Mouse (Mus musculus) gastrocnemius, postnatal 25 days (tissue): ENCODE data around the gene Cacna1i. TPM values are rescaled to one million over a fixed set of nuclear protein-coding genes. Genes with fewer than 3 reads are reported as not detected.

Experiments
- DNase-seq: peaks from one replicate; pipeline ENCODE4 v3.0.0; 2022
- total RNA-seq, 2 experiments: library from RNA; stranded (reverse); gene quantifications; 1 replicate in 1 of 2; 2 replicates in 1 of 2; pipeline ENCODE4 v1.2.3; 2021

Cacna1i gene
- total RNA-seq, 2 experiments from 2014 or later = 0.11 to 0.43 TPM

- DNase-seq = no peak
These were observed 120.8 kb downstream of the Cacna1i start for GRCm38 (mm10) chr15:80407873-80408272.

- DNase-seq = no peak
These were observed 123.6 kb downstream of the Cacna1i start for GRCm38 (mm10) chr15:80410661-80411060.

- DNase-seq = peak; percentile 55
These were observed 126.0 kb downstream of the Cacna1i start for GRCm38 (mm10) chr15:80413070-80413469.

GRCm38 (mm10) chr15:80413988-80414721 lies 127.1 kb downstream of the Cacna1i start:
- peak; percentile 27 for DNase-seq

- no peak for DNase-seq
These were observed 128.1 kb downstream of the Cacna1i start for GRCm38 (mm10) chr15:80415132-80415531.

- no peak for DNase-seq
These were observed 130.0 kb downstream of the Cacna1i start for GRCm38 (mm10) chr15:80417066-80417465.

- peak; percentile 31 for DNase-seq
These were observed 131.1 kb downstream of the Cacna1i start for GRCm38 (mm10) chr15:80418146-80418545.

- no peak for DNase-seq
These were observed 143.3 kb downstream of the Cacna1i start for GRCm38 (mm10) chr15:80430324-80430723.

GRCm38 (mm10) chr15:80436961-80437360 lies 149.9 kb downstream of the Cacna1i start:
- no peak for DNase-seq

GRCm38 (mm10) chr15:80437996-80438395 lies 151.0 kb downstream of the Cacna1i start:
- no peak for DNase-seq

- no peak for DNase-seq
These were observed 151.4 kb downstream of the Cacna1i start for GRCm38 (mm10) chr15:80438423-80438822.

GRCm38 (mm10) chr15:80440195-80440594 lies 153.2 kb downstream of the Cacna1i start:
- no peak for DNase-seq

- no peak for DNase-seq
These were observed 159.1 kb downstream of the Cacna1i start for GRCm38 (mm10) chr15:80445956-80446687.

Other genes with a start within 250 kb of the Cacna1i start
- 10 to 100 TPM; 34.6 to 37.7 TPM for gene Syngr1, start 195.9 kb upstream of the Cacna1i start, total RNA-seq
- 10 to 100 TPM; 48.4 to 80.1 TPM for gene Rpl3, start 195.4 kb upstream of the Cacna1i start, total RNA-seq
- 10 to 100 TPM; 13.8 to 14.6 TPM for gene Tab1, start 154.1 kb upstream of the Cacna1i start, total RNA-seq
- 1 to 10 TPM in 1 of 2 experiments, under 1 TPM in 1; 0.87 to 1.1 TPM for gene Mgat3, start 113.5 kb upstream of the Cacna1i start, total RNA-seq
- 10 to 100 TPM; 19.5 to 23.2 TPM for gene Mief1, start 53.2 kb upstream of the Cacna1i start, total RNA-seq
- 1 to 10 TPM; 4.0 to 7.5 TPM for gene AC140267.1, start 51.4 kb upstream of the Cacna1i start, total RNA-seq
- 100 to 1,000 TPM; 107 to 114 TPM for gene Atf4, start 32.1 kb upstream of the Cacna1i start, total RNA-seq
- 10 to 100 TPM in 1 of 2 experiments, 1 to 10 TPM in 1; 9.9 to 11.2 TPM for gene Rps19bp1, start 22.9 kb upstream of the Cacna1i start, total RNA-seq